Mouse (Mus musculus): Measurements from ENCODE around the gene Cryz. TPM values are rescaled to one million over a fixed set of nuclear protein-coding genes. Genes with fewer than 3 reads are reported as not detected.
A peak's percentile ranks its signal among the peaks of the same experiment; 100 is the strongest.

Gene Cryz
- 16.7 and 22.6 TPM in 2 replicates for polyA plus RNA-seq (2011; ENCODE audit: insufficient read length, low read depth, missing spikeins)

DNA sequence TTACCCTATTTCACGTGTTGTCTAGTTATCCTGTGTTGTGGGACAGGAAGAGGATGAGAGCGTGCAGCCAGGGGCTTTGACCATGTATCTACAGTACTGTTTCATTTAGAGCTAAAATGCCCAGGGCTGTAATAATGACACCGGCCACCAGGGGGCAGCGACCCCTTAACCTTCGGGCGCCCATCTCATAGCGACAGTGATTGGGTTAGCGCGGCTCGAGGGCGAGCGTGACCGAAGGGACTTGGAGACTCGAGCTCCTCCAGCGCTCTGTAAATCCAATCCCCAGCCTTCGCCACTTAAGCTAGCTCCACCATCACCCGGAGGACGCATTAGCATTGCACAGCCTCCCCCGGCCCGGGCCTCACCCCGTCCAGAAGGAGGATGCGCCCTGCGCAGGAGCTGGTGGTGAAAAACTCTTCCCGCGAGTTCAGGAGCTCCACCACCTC is at the start of gene Cryz:
Gene Cryz, plus strand, starts transcription at position 224 of the 446 bp plus-strand sequence.
- TF ChIP-seq CTCF (IDR thresholded peaks at IDR 0.05; ENCODE audit: borderline replicate concordance, insufficient read depth, low read length) (peak; percentile 60), POLR2A (IDR thresholded peaks at IDR 0.05; ENCODE audit: low read depth, low read length) (peak; percentile 72)
- Histone ChIP-seq H3K27ac (ENCODE audit: insufficient read depth, low read length) (peak within 1 kb of the TSS; percentile 88), H3K4me1 (ENCODE audit: control insufficient read depth, insufficient read depth, low read length) (peaks cover 4% of the 10 kb centered on the region; the same call in 1 of the 2 replicates), H3K4me3 (ENCODE audit: insufficient read depth, low read length) (peak within 1 kb of the TSS; percentile 96)

DNA sequence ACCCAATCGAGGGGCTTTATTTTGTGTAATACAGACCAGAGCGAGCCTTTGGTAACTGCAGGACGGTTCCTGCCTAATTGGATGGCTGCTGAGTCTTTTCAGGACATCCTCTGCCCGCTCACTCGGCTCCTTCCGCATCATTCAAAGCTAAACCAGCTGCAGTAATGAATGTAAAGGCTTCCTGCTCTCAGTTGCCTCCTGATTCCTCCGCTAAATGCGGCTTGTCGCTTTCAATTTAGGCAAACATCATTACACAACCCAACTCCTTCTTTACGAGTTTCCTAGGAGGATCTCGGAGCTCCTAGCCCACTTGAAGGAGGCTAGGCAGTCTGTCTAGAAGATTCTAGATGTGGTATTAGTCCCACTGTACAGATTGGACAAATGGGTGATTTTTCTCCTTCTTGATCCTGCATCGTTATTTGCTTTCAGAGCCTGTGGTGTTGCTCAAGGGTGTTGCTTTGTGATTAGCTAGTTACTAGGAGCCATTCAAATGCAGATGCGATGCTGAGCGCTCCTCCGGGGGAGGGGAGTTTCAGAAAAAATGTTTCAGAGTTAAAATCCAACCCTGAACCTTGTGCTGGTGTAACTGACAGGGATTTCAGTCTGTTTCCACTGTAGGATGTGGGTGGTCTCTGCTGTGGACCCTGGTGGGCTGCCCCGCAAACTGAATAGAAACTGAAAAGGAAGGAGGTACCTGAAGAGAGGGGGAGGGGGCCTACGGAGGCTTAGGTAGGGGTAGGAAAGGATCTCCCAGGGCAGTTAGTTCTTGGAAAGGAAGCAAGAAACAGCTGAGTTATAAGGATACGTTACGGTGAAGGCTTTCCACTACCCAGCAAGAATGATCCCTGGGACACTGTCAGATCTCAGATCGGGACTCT is 48.7 kb upstream of the Cryz start:
- no peak for TF ChIP-seq CTCF (IDR thresholded peaks at IDR 0.05; ENCODE audit: borderline replicate concordance, insufficient read depth, low read length)
- TF ChIP-seq POLR2A (IDR thresholded peaks at IDR 0.05; ENCODE audit: low read depth, low read length) = no peak
- Histone ChIP-seq H3K27ac (ENCODE audit: insufficient read depth, low read length) (no peak overlapping the region), H3K4me1 (ENCODE audit: control insufficient read depth, insufficient read depth, low read length) (no peaks in the 10 kb centered on the region; the same call in 1 of the 2 replicates), H3K4me3 (ENCODE audit: insufficient read depth, low read length) (no peak overlapping the region)

DNA sequence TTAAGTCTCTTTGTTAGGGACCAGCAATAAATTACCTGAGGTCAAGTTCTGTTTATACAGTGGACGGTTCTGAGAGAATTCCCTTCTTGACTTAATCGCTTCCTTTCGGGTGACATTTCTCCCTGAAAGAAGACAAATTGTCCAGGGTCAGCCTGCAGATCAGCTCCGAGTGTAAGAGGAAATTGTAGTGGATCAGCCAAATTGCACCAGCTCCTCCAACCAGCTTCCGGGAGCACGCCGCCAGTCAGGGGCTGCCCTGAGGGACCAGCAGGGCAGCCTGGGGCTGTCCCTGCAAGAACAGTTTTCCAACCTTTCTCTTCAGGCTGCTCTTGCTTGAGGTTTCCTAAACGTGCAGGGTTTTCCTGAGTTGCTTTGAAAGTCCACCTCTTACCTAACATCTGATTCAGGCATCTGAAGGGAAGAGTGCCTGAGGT is 47.6 kb upstream of the Cryz start:
- TF ChIP-seq CTCF (IDR thresholded peaks at IDR 0.05; ENCODE audit: borderline replicate concordance, insufficient read depth, low read length) (no peak), POLR2A (IDR thresholded peaks at IDR 0.05; ENCODE audit: low read depth, low read length) (no peak)
- H3K4me3 ChIP-seq (ENCODE audit: insufficient read depth, low read length) = no peak overlapping the region
- no peak overlapping the region for H3K27ac ChIP-seq (ENCODE audit: insufficient read depth, low read length)
- H3K4me1 ChIP-seq (ENCODE audit: control insufficient read depth, insufficient read depth, low read length) = no peaks in the 10 kb centered on the region; the same call in 1 of the 2 replicates

DNA sequence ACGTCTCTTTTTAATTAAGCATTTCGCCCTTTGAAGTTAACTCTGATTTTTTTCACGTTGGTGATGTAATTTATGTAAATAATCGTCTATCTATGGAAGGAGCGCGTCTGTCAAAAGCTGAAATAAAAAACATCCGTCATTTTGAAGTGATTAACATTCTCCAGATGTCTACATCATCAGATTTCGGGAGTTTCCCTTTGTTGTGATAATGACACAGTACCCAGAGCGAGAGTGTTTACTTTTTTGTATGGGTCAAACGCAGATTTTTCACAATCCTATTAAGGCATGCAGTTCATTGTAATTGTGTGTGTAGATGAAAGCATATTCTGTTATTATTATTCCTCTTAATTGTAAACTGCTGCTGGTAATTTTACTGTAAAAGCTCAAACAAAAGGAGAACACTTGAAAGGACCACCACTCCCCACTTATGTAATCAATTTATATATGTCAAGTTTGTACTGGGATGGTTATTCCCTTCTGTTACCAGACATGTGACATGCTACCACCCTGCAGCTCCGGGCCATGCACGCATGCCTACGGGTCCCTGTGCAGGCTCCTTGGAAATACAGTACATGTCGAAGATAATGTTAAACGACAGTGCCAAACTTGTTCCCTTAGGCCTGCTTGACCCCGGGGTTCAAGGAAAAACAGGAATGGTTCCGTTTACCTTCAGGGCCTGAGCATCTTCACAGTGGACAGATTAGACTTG is 46.0 kb upstream of the Cryz start:
- Histone ChIP-seq H3K4me3 (ENCODE audit: insufficient read depth, low read length) (no peak overlapping the region), H3K27ac (ENCODE audit: insufficient read depth, low read length) (no peak overlapping the region), H3K4me1 (ENCODE audit: control insufficient read depth, insufficient read depth, low read length) (no peaks in the 10 kb centered on the region; the same call in 1 of the 2 replicates)
- TF ChIP-seq POLR2A (IDR thresholded peaks at IDR 0.05; ENCODE audit: low read depth, low read length) (no peak), CTCF (IDR thresholded peaks at IDR 0.05; ENCODE audit: borderline replicate concordance, insufficient read depth, low read length) (no peak)

DNA sequence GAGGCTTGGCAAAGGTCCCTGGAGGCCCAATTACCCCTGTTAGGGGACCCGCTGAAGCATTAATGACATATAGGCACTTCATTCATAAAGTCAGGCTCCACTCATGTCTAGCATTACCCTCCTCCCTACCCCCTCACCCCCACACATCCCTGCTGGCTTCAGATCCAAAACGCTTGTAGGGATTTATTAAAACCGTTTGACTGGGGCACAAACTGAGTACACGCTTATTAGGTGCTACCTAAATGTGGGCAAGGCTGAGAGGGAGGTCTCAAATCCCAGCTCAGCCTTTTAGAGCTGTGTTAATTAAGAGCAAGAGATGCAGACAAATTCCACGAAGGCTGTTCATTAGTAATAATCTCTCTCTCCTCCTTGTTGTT is 45.5 kb upstream of the Cryz start:
- no peak overlapping the region for H3K4me3 ChIP-seq (ENCODE audit: insufficient read depth, low read length)
- no peaks in the 10 kb centered on the region; the same call in 1 of the 2 replicates for H3K4me1 ChIP-seq (ENCODE audit: control insufficient read depth, insufficient read depth, low read length)
- TF ChIP-seq CTCF (IDR thresholded peaks at IDR 0.05; ENCODE audit: borderline replicate concordance, insufficient read depth, low read length) = no peak
- no peak for TF ChIP-seq POLR2A (IDR thresholded peaks at IDR 0.05; ENCODE audit: low read depth, low read length)
- no peak overlapping the region for H3K27ac ChIP-seq (ENCODE audit: insufficient read depth, low read length)

DNA sequence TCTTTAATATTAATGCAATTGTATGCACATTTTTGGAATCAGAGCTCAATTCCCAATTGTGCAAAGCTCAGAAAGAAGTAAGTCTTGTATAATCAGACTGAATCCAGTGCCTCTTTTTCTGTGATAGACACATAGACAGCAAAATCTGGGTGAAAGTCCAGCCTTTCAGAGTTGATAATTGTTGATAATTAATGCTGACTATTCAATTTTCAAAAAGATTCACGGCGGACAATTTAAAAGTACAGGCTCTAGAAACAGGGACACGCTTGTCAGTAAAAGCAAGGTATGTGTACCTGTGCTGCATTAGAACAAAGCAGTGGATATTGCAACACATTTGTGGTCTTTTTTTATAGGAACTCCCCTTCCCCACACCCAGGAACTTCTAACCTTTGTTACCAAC is 34.3 kb upstream of the Cryz start:
- Histone ChIP-seq H3K4me3 (ENCODE audit: insufficient read depth, low read length) (no peak overlapping the region), H3K4me1 (ENCODE audit: control insufficient read depth, insufficient read depth, low read length) (no peaks in the 10 kb centered on the region), H3K27ac (ENCODE audit: insufficient read depth, low read length) (no peak overlapping the region)
- TF ChIP-seq CTCF (IDR thresholded peaks at IDR 0.05; ENCODE audit: borderline replicate concordance, insufficient read depth, low read length) (no peak), POLR2A (IDR thresholded peaks at IDR 0.05; ENCODE audit: low read depth, low read length) (no peak)

DNA sequence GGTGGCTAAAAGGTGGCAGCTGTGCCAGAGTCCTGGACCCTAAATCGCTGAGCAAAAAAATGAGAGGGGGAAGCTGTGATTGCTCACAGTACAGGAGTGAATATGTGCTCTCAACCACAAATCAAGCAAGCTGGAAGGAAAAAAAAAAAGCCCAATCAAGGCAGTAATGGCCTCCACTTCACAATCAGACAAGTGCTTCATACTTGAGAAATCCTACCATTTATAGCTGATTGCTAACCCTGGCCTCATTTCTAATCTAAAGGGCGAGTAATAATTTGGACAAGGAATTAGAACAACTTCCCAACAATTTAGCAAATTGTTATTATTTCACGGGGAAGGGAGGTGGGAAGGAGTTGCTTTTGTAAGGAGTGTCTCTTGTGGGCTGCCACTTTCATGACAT is 31.1 kb upstream of the Cryz start:
- Histone ChIP-seq H3K27ac (ENCODE audit: insufficient read depth, low read length) (no peak overlapping the region), H3K4me1 (ENCODE audit: control insufficient read depth, insufficient read depth, low read length) (peaks cover 4% of the 10 kb centered on the region; the same call in 1 of the 2 replicates), H3K4me3 (ENCODE audit: insufficient read depth, low read length) (no peak overlapping the region)
- TF ChIP-seq CTCF (IDR thresholded peaks at IDR 0.05; ENCODE audit: borderline replicate concordance, insufficient read depth, low read length) (no peak), POLR2A (IDR thresholded peaks at IDR 0.05; ENCODE audit: low read depth, low read length) (no peak)

DNA sequence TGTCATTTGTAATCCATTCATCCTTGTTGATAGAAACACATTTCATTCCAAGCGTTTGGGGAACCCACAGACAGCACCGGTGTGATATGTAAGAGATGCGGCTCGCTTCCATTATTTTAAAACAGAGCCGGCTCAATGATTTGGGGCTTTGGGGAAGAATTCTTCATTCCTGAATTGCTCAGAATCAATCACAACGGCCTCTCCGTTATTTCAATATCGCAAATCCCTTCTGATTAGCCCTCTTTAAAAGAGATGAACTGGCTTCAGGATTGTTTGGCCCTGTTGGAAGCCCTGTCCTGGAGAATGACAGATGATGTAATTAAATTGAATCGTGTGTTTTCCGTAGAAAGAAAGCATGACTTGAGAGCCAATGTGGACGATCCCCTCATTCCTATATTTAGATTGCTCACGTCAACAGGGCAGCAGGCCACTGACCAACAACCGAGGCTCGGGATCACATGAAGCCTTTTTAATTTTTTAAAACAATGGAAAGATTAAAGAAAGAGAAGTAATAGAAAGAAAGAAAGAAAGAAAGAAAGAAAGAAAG is 26.4 kb upstream of the Cryz start:
- TF ChIP-seq CTCF (IDR thresholded peaks at IDR 0.05; ENCODE audit: borderline replicate concordance, insufficient read depth, low read length) (no peak), POLR2A (IDR thresholded peaks at IDR 0.05; ENCODE audit: low read depth, low read length) (no peak)
- no peak overlapping the region; the same call in 1 of the 2 replicates for H3K4me3 ChIP-seq (ENCODE audit: insufficient read depth, low read length)
- no peak overlapping the region for H3K27ac ChIP-seq (ENCODE audit: insufficient read depth, low read length)
- H3K4me1 ChIP-seq (ENCODE audit: control insufficient read depth, insufficient read depth, low read length) = peaks cover 4% of the 10 kb centered on the region

DNA sequence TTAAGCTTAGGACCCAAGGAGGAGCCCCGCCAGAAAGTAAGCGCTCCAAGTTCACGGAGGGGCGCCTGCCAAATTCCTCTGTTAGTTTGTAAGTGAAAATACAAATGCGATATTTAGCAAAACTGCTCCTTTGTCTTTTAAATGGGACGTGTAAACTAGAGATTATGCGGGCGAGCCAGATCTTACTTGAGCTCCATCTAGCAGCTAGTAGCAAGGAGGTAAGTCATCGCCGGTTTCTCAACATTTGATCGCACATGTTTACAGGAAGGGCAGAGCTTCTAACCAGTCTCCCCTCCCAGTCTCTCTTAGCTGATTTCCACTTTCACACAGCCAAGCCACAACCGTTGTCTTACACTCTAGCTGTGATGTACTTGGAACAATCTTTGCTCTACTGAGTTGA is 25.7 kb upstream of the Cryz start:
- Histone ChIP-seq H3K4me1 (ENCODE audit: control insufficient read depth, insufficient read depth, low read length) (peaks cover 4% of the 10 kb centered on the region), H3K27ac (ENCODE audit: insufficient read depth, low read length) (no peak overlapping the region), H3K4me3 (ENCODE audit: insufficient read depth, low read length) (no peak overlapping the region)
- no peak for TF ChIP-seq CTCF (IDR thresholded peaks at IDR 0.05; ENCODE audit: borderline replicate concordance, insufficient read depth, low read length)

All from embryonic fibroblast, embryonic 13.5 days (primary cell).